Mouse (Mus musculus): ENCODE data around the gene Nup107.
A peak's percentile ranks its signal among the peaks of the same experiment; 100 is the strongest.
"Not testable (repeated sequence)": the region's sequence is repeated elsewhere in the genome, so short reads cannot be mapped to it uniquely, and the experiment has no call there.

The Nup107 gene

GRCm38 (mm10) chr10:117735396-117735795 is 57.1 kb downstream of the Nup107 start:
- DNase-seq (ENCODE audit: low read depth) = not testable (repeated sequence)

- peak; percentile 60 for DNase-seq (ENCODE audit: low read depth)
Measured at GRCm38 (mm10) chr10:117734104-117734852, 58.2 kb downstream of the Nup107 start.

GRCm38 (mm10) chr10:117733626-117734025 is 58.9 kb downstream of the Nup107 start:
- DNase-seq (ENCODE audit: low read depth) = not testable (repeated sequence)

DNA sequence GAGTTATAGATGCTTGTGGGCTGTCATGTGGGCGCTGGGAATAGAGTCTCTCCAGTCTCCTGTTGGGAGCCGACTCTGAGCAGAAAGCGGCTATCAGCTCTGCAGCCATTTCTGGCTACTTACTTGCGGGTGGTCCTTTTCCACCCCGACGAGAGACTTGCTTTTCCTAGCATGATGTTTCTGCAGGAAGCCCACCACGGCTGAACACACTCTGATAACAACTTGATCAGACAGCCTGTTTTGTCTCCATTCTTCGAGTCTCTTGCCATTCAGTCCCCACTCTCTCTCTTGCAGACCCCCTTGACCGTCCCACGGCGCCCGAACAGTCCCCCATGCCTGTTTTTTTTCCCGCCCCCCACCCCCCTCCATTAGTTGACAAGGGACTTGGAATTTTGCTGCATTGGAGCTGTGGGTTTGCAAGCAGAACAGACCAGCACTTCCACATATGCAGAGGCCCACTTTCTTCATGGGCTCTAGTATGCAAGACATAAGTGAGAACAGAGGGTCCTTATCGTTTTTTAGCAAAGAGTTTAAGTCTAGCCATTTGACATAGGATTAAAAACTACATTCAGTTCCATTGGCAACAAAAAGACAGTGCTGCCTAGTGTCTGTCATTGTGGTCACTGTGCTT is 59.4 kb downstream of the Nup107 start:
- no peak for DNase-seq (ENCODE audit: low read depth)

DNA sequence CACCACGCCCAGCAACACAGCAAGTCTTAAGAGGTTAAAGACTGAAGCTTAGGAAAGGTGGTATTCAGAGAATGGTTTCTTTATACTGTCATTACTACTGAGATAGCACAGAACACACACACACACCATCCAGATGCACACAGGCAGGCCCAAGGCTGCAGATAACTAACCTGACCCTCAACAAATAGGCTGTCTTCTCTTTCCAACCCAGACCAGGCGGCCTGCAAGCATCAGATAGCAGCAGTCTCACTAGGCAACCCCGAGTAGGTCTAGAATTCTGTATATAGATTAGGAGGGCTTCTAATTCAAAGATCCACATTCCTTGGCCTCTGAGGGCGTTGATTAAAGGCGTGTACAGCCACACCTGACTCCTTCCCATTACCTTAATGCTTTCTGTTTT is 60.3 kb downstream of the Nup107 start:
- DNase-seq (ENCODE audit: low read depth) = no peak

GRCm38 (mm10) chr10:117731244-117732101 is 61.0 kb downstream of the Nup107 start:
- peak; percentile 79 for DNase-seq (ENCODE audit: low read depth)

GRCm38 (mm10) chr10:117730637-117731203 is 61.8 kb downstream of the Nup107 start:
- no peak for DNase-seq (ENCODE audit: low read depth)

GRCm38 (mm10) chr10:117730140-117730539 is 62.4 kb downstream of the Nup107 start:
- no peak for DNase-seq (ENCODE audit: low read depth)

- DNase-seq (ENCODE audit: low read depth) = no peak
Measured at GRCm38 (mm10) chr10:117729139-117729814, 63.2 kb downstream of the Nup107 start.

- no peak for DNase-seq (ENCODE audit: low read depth)
Measured at GRCm38 (mm10) chr10:117728574-117728973, 63.9 kb downstream of the Nup107 start.

DNA sequence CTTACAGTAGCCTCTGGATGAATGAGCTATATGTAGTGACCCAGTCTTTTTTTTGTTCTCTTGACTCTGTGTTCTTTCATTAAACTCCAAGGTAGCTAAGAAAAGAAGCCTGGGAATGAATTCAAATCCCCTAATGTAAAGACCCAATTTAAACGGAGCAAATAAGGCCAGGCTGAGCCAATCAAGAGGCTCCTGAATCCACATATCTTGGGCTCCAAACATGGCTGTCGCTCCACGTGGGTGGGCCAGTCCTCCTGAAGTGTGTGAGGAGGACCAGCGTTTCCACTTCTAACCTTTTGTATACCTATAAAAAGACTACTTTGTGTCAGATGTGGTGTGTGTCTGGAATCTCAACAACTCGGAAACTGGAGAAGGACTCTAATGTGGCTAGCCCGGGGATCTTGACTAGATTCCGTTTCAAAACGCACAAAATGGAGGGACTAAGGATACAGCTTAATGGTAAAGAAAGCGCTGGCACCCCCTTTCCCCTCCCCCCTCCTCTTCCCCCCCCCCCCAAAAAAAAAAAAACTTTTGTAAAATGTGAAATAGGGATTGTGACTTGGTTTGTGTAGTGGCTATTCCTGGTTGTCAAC is 64.9 kb downstream of the Nup107 start:
- DNase-seq (ENCODE audit: low read depth) = no peak

DNA sequence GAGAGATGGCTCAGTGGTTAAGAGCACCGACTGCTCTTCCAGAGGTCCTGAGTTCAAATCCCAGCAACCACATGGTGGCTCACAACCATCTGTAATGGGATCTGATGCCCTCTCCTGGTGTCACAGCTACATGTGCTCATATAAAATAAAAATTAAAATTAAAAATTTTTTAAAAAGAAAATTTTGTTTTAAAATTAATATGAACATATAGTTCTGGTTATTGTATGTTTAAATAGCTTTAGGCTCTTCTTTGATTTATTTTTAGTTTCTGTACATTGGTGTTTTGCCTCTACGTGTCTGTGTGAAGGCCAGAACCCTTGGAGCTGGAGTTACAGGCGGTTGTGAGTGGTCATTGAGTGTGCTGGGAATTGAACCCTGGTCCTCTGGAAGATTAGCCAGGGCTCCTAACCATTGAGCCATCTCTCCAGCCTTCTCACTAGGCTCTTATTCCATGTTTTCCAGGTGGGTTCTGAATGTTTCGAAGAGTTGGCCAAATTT is 65.6 kb downstream of the Nup107 start:
- no peak for DNase-seq (ENCODE audit: low read depth)

- no peak for DNase-seq (ENCODE audit: low read depth)
Measured at GRCm38 (mm10) chr10:117726350-117726749, 66.2 kb downstream of the Nup107 start.

- DNase-seq (ENCODE audit: low read depth) = no peak
Measured at GRCm38 (mm10) chr10:117725671-117726070, 66.8 kb downstream of the Nup107 start.

- no peak for DNase-seq (ENCODE audit: low read depth)
Measured at GRCm38 (mm10) chr10:117724804-117725361, 67.6 kb downstream of the Nup107 start.

- no peak for DNase-seq (ENCODE audit: low read depth)
Measured at GRCm38 (mm10) chr10:117724136-117724718, 68.3 kb downstream of the Nup107 start.

- DNase-seq (ENCODE audit: low read depth) = peak; percentile 64
Measured at GRCm38 (mm10) chr10:117718161-117719119, 74.1 kb downstream of the Nup107 start.

- peak; percentile 85 for DNase-seq (ENCODE audit: low read depth)
Measured at GRCm38 (mm10) chr10:117717583-117717982, 74.9 kb downstream of the Nup107 start.

DNA sequence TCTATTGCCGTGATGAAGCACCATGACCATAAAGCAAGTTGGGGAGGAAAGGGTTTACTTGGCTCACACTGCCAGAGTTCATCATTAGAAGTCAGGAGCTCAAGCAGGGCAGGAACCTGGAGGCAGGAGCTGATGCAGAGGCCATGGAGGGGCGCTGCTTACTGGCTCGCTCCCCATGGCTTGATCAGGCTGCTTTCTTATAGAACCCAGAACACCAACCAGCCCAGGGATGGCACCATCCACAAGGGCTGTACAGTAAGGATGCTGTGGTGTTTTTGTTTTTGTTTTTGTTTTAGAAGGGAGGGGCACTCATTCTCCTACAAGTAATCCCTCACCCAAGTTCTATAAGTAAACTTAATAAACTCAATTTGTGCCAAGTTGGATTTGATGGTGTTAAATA is 75.8 kb downstream of the Nup107 start:
- no peak for DNase-seq (ENCODE audit: low read depth)

Data from NIH3T3 (cell line).